Mouse (Mus musculus): Measurements from ENCODE around the gene Rgsl1. TPM values are rescaled to one million over a fixed set of nuclear protein-coding genes. Genes with fewer than 3 reads are reported as not detected.
A peak's percentile ranks its signal among the peaks of the same experiment; 100 is the strongest.
"Not testable (repeated sequence)": the region's sequence is repeated elsewhere in the genome, so short reads cannot be mapped to it uniquely, and the experiment has no call there.

The Rgsl1 gene
- total RNA-seq, 1 experiment from 2014 or later, result 0.15 TPM

DNA sequence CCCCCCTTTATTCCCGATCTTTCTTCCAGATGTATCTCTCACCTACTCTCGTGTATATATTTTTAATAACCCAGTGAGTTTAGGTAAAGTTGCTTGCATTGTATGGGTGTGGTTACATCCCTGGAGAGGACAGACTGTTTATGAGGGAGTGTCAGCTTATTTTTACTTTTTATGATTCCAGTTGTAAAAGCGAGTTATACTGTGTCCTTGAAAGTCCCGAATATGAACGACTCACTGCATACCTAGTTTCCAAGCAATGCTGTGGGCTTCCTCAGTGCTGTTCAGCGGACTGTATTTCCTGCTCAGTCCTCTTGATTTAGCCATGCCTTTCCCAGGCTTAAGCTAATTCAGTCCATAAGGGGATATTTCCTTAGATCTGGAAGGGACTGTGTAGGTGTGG, 68.8 kb downstream of the Rgsl1 start:
- DNase-seq, result no peak

DNA sequence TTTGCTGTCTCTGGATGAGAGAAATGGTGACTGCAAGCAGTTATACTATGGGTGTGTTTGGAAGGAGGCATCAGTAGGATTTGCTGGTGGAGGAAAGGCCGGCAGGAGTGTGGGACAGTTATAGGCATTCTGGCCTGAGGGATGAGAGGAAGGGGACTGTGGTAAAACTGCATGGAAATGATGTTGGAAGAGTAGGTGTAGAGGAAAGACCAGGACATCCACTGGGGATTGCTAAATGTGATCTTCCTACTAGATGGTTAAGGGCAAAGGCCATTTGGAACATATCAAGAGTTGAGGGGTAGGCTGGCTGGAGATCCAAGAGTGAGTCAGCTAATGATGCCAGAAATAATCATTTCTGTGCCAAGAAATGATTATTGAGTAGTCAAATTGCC, 73.2 kb downstream of the Rgsl1 start:
- DNase-seq, result no peak

GRCm38 (mm10) chr1:153769998-153770775, 73.8 kb downstream of the Rgsl1 start:
- DNase-seq, result no peak

DNA sequence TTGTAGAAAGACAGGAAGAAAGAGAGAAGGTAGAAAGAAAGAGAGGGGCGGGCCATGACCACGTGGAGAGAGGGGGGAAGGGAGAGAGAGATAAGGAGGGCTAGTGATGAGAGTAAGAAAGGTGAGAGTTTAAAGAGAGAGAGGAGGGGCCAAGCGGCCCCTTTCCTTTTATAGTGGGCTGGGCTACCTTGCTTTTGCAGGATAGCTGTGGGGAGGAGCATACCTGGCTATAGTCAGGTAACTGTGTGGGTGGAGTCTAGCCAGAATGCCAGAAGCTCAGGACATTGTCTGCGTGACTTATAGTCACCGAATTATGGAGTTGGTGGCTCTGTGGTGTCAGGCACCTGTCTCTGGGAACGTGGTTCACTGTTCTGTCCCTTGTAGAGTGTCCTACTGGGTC, 74.4 kb downstream of the Rgsl1 start:
- not testable (repeated sequence) for DNase-seq

DNA sequence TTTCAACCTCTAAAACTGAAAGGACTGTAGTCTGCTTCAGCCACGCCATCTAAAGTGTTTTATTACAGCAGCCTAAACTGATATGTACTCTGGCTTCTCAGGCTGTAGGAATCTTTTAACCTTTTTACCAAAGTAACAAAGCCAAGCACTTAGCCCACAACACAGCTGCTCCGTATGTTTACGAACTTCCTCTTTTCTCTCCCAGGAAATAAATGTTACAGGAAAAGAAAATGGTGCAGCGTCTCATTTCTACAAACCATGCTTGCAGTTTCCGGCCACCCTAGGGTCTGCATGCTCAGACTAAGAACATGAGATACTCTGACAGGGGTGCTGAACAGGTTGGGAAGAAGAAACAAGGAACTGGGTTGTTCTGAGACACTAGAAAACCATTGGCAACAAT, 75.5 kb downstream of the Rgsl1 start:
- DNase-seq, result no peak

GRCm38 (mm10) chr1:153767281-153767680, 76.7 kb downstream of the Rgsl1 start:
- no peak for DNase-seq

DNA sequence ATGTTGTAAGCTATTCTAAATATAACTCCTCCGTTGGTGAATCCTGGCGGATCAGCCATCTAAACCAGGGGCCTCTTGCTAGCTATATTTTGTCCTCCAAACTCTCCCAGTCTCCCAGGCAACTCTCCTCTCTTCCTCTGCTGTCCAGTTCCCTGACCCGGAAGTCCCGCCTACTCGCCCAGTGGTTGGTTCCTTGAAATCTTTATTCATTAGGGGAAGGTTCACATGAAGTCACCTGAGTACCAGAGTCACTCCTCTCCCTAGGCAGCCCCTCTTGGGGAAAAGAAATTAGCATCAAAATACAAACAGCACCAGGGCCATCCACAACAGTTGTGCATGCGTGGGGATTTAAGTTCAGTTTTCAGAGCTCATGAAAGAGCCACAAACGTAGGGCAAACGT, 77.6 kb downstream of the Rgsl1 start:
- DNase-seq, result no peak

GRCm38 (mm10) chr1:153764136-153764535, 79.8 kb downstream of the Rgsl1 start:
- no peak for DNase-seq

- DNase-seq, result no peak
These were observed 90.0 kb downstream of the Rgsl1 start for GRCm38 (mm10) chr1:153753725-153754464.

- no peak for DNase-seq
These were observed 91.4 kb downstream of the Rgsl1 start for GRCm38 (mm10) chr1:153752521-153752920.

GRCm38 (mm10) chr1:153751763-153752301, 92.1 kb downstream of the Rgsl1 start:
- peak; percentile 16 for DNase-seq

- no peak for DNase-seq
These were observed 93.9 kb downstream of the Rgsl1 start for GRCm38 (mm10) chr1:153750054-153750453.

DNA sequence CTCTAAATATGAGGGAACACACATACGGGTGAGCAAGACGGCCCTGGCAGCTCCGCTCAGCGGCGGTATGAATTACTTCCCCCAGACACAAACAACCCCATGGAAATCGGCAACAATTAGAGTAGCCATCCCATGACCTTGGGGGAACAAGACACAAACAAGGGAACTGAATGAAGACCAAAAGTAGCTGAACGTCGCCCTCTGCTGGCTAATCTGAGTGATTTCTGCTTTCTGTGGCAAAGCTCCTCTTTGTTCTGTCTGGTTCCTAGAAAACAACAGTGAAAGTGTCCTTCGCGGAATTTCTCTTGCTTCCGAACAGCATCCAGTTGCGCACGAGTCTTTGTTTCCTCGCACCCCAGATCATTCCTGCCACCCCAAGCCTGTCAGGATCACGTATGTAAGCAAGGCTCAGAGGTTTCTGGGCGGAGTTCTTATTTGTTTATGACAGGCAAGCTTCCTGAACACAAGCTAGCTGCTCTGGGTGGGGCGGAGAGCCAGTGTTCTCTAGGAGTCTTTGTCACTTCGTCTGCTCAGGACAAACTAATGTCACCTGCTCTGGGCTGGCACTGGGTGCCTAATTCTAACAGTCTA, 94.6 kb downstream of the Rgsl1 start, which contains the start of gene Rnasel:
TSS of gene Rnasel (plus strand) at position 216 of the 591 bp plus-strand sequence.
- DNase-seq, result peak; percentile 59

DNA sequence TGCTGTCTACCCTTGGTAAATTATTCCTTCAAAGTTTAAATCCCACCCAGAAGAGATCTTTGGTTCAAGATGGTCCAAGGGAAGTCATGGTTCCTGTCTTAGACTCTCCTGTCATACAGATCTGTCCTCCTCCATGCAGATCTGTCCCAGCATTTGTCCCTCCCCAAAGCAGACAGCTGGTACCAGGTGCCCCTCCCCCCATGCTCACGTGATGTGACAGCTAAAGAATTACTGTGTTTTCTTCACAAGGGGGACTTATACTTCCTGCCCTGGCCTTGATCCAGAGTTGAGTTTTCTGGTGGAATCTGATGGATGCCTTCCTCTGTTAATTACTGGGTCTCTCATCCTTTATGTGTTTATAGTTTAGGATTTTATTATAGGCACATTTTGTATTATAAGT, 95.4 kb downstream of the Rgsl1 start:
- peak; percentile 49 for DNase-seq

GRCm38 (mm10) chr1:153747861-153748530, 95.9 kb downstream of the Rgsl1 start:
- DNase-seq, result no peak

GRCm38 (mm10) chr1:153746728-153747127, 97.2 kb downstream of the Rgsl1 start:
- peak; percentile 70 for DNase-seq

DNA sequence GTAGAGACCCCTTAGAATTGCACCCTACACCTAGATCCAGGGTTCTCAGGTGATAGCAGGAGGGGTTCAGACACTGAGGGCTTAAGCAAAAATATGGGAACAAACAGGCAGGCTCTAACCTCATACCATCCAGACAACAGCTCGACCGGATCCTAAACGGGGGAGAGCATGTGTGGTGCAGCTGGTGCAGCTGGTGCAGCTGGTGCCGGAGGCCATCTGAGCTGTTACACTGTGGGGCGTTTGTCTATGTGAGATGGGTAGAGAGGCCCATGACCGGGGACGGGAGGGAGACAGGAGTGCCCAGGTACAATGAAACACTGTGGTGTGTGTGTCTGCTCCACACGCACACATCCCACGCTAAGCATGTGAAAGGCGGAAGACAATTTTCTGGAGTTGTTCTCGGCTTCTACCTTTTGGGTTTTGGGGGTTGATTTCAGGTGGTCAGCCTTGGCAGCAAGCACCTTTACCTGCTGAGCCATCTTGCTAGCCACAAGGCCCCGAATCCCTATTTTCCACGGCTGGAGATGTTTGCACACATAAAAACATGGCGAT, 97.7 kb downstream of the Rgsl1 start:
- no peak for DNase-seq

DNA sequence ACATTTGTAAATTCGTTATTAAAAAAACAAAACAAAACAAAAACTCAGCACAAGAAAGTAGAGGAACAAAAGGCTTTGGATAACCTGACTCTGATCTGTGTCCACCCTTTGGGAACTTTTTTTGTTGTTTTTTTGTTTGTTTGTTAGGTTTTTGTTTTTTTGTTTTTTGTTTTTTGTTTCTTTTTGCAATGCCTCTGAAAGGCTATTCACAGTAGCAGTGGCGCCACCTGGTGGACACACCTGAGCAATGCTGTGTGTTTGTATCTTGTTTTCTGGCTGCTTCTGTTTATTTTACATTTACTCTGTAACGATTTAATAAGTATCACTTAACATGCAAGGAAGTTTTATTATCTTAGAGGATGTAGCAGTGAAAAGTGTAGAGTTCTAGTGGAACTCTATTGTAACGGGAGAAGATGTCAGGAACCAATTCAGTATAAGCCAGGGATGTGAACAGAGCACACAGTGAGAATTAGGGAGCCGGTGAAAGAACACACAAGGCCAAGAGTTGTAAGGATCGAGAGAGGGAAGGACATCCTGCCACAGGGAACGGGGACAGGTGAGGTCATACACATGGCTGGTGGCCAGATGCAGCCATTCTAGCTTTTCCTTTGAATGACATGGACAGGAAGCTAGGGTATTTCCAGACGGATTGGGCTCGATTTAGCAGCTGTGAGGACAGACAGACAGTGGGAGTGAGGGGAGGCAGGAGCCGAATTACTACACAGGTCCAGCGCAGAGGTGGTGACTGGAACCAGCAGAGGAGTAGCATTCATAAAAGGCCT, 101.4 kb downstream of the Rgsl1 start:
- peak; percentile 88 for DNase-seq

DNA sequence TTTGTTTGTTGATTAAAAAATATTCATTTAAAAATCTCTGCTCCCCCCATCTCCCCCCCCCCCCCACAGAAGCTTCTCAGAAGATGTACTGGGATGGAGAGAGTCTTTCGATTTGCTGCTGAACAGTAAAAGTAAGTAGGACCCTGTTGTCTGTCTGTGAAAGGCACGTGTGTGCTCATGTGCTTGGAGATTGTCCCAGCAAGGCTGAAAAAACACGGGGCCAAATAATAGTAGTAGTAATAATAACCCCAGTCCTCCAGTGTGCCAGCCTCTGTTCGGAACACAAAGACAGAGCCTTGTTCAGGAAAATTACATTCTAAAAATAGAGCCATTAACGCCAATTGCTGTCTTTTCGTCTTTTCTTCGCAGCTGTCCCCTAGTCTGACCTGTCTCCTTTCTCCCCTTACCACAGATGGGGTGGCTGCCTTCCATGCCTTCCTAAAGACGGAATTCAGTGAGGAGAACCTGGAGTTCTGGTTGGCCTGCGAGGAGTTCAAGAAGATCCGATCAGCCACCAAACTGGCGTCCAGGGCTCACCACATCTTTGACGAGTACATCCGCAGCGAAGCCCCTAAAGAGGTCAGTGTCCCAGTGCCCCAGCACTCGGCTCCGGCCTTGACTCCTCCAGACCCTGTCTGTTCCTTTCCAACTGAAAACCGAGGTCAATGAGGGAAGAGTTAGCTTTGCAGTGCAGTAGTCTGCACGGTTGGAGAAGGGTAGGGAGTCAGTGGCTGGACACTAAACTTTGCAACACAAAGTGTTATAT, 102.2 kb downstream of the Rgsl1 start:
- no peak for DNase-seq

DNA sequence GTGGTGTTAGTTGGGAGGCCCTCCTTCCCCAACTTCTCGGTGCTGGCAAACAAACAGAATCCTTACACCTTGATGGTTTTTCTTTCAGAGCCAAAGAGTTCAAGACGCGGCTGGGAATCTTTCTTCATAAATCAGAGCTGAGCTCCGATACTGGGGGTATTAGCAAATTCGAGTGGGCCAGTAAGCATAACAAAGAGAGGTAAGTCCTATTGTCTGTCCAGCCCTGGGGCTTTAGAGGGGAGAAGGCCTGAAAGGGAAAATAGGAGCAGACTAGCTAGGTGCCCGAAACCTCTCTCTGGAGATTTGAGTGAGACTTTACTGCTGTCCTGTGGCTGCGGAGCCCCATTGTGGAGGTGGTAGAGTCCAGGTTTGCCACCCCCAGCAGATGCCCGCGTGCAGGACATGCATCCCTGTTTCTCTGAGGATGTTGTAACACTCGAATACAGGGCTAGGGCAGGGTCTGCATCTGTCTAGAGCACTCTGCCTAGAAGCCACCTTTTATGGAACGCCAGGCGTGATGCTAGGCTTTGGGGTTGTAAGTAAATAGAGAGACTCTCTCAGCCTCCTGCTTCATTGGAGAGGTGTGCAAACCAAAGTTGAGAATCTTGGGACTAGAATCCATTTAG, 103.1 kb downstream of the Rgsl1 start:
- no peak for DNase-seq

Measured in adrenal gland, postnatal 25 days (tissue).